Mouse (Mus musculus) cortical plate, adult 2 months (tissue): Measurements from ENCODE around the gene Barhl2.

Experiments
- CTCF ChIP-seq: fragments of 200-500 bp; IDR thresholded peaks from 2 replicates; pipeline ENCODE4 v1.5.1; 2011; ENCODE audit warnings: mild to moderate bottlenecking, control low read depth, low read length; ENCODE audit not compliant: insufficient read depth; ENCODE audit errors: extremely low read depth
- POLR2A ChIP-seq: fragments of 200-500 bp; IDR thresholded peaks from 2 replicates; pipeline ENCODE4 v1.6.1; 2011; ENCODE audit warnings: mild to moderate bottlenecking, low read length, control low read depth; ENCODE audit not compliant: insufficient read depth; ENCODE audit errors: extremely low read depth

DNA sequence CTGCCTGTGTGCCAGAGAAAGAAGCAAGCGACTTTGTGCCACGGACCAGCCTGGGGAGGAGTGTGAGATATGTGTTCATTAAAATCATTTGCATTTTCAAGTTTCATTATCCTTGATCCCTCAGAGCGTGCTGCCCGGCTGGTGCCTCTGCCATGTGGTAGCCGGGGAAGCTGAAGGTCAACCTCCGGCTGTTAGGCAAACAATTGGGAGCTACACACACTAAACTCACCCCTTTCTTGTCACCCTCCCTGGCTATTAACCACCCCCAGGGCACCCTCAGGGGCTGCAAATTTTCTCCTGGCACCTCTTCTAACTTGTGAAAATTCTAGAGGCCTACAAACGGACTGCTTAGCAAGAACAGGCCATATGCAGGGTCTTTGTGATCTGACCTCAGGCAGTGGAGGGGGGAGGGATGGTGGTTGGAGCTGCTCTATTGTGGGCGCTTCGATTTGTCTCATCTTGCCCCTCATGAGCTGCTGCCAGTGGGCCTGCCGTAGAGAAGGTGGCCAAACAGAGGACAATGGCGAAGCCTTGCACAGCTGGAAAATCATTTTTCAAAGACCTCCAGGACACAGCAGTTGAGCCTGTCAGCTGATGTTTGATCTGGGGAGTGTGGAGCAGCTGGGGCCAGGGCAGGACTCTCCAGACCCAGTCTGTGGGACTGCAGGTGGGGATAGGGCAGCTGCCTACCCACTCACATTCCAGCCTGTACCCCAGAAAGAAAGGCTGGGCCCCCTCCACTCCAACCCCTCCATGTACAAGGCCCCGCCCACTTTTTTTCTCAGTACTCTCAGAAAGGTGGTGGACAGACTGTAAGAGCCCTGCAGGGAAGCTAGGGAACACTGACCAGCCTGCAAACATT lies 44.9 kb upstream of the Barhl2 start:
- no peak for TF ChIP-seq CTCF
- TF ChIP-seq POLR2A = no peak
